Mouse (Mus musculus): ENCODE results near the gene Rapgef3.

GRCm38 (mm10) chr15:97715734-97716133, 52.0 kb downstream of the Rapgef3 start:
- TF ChIP-seq GATA1 (IDR thresholded peaks at IDR 0.05; ENCODE audit: low read length): no peak
- TF ChIP-seq TAL1 (IDR thresholded peaks at IDR 0.05; ENCODE audit: low read length): no peak
